8 mouse cellular contexts compared by ENCODE assay signal in the genomic region with DNA sequence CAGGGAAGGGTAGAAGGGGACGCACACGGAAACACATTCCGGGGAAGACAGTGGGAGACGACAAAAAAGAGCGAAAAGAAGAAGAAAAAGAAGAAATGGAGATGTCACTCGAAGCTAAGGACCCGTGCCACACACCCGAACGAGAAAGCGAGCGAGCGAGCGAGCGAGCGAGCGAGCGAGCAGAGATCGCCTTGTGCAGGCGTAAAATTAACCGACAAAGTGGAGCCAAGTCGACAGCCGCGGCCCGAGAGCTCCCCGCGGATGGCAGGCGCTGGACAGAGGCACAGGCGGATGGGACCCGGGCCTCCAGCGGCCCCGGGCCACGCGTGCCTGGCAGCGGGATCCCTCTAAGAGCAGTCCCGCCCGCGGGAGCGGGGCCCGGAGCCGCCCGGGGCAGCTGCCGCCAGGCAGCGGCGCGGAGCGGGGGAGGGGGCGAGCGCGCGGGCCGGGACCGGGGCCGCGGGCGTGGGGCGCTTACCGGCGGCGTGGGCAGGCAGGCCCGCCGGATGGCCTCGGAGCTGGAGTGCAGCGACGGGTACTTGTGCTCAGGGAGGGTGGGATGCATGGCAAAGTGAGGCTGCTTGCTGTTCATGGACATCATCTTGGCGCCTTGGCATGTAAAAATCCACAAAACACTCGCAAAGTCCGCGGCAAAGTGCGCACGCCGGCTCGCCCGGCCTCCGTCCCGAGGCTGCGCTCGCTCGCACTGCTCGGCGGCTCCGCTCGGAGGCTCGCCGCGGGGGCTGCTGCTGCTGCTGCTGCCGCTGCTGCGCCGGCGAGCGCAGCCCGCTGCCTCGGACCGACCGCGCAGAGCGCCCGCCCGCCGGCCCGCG. TPM values are rescaled to one million over a fixed set of nuclear protein-coding genes. Genes with fewer than 3 reads are reported as not detected.
DNase-seq lines count a peak whose midpoint lies in the region; ATAC-seq lines count a peak whose summit lies in the region.

No protein-coding gene starts in this region.

- H3K9ac ChIP-seq in hindbrain, embryonic 15.5 days = peak overlapping the region; percentile 31
- H3K9ac ChIP-seq in midbrain, embryonic 13.5 days (replicated peaks) = peak overlapping the region; percentile 80

- H3K36me3 ChIP-seq in hindbrain, embryonic 15.5 days = no peaks in the 10 kb centered on the region
- H3K36me3 ChIP-seq in midbrain, embryonic 13.5 days = no peaks in the 10 kb centered on the region

- H3K9me3 ChIP-seq in hindbrain, embryonic 15.5 days = no peaks in the 10 kb centered on the region
- no peaks in the 10 kb centered on the region for H3K9me3 ChIP-seq in midbrain, embryonic 13.5 days

- peaks cover 31% of the 10 kb centered on the region for H3K4me1 ChIP-seq in hindbrain, embryonic 15.5 days (replicated peaks)
- peaks cover 41% of the 10 kb centered on the region for H3K4me1 ChIP-seq in midbrain, embryonic 13.5 days (replicated peaks)

- peaks cover 75% of the 10 kb centered on the region for H3K27me3 ChIP-seq in hindbrain, embryonic 15.5 days
- peaks cover 90% of the 10 kb centered on the region for H3K27me3 ChIP-seq in midbrain, embryonic 13.5 days

- peak; percentile 38 for DNase-seq in adrenal gland, adult 2 months
- DNase-seq in adrenal gland, adult 8-10 months = no peak
- DNase-seq in thymus, postnatal 36 days = peak; percentile 13 to 18
- no peak for DNase-seq in thymus, adult 18-20 months
- DNase-seq in urinary bladder, adult 18-20 months (ENCODE audit: low spot score in 2 of 2) = no peak
- no peak for DNase-seq in layer of hippocampus, adult 8-10 months (ENCODE audit: low spot score in 2 of 2)

- H3K27ac ChIP-seq in hindbrain, embryonic 15.5 days (replicated peaks) = peak overlapping the region; percentile 67
- H3K27ac ChIP-seq in midbrain, embryonic 13.5 days = peak overlapping the region; percentile 92

- peak overlapping the region; percentile 54 for H3K4me3 ChIP-seq in hindbrain, embryonic 15.5 days
- H3K4me3 ChIP-seq in midbrain, embryonic 13.5 days (replicated peaks) = peak overlapping the region; percentile 62

- peak overlapping the region; percentile 73 for H3K4me2 ChIP-seq in hindbrain, embryonic 15.5 days
- H3K4me2 ChIP-seq in midbrain, embryonic 13.5 days (replicated peaks) = peak overlapping the region; percentile 78

- peak; percentile 57 for ATAC-seq in hindbrain, embryonic 15.5 days (ENCODE audit: low FRiP score, low read depth)
- peak; percentile 62 for ATAC-seq in midbrain, embryonic 13.5 days

- WGBS in hindbrain, embryonic 15.5 days = 1% methylated on average over 101 of the region's 101 CpGs
- WGBS in midbrain, embryonic 13.5 days = under 1% methylated on average over 101 of the region's 101 CpGs

RNA-seq across cellular contexts. Expression of gene Pou4f1, which starts 0.5 kb away (rescaled TPM):
- total RNA-seq in adrenal gland, adult 2 months (2021) = under 1 TPM; 0.10 to 0.23 TPM
- polyA plus RNA-seq in adrenal gland, adult 2 months (2012; rRNA removed) = 0.16 and 0.37 TPM in 2 replicates
- total RNA-seq in adrenal gland, adult 8-10 months (2022) = 1 to 10 TPM in 1 of 4 experiments, under 1 TPM in 3; 0.13 to 1.0 (median 0.51) TPM
- polyA plus RNA-seq in hindbrain, embryonic 15.5 days (2015; fragmentation: Nextera tagmentation; extraction: Ambion mirVana) = 42.7 and 59.3 TPM in 2 replicates
- 124 and 156 TPM in 2 replicates for polyA plus RNA-seq in midbrain, embryonic 13.5 days (2015; fragmentation: Nextera tagmentation; extraction: Ambion mirVana)
- total RNA-seq in layer of hippocampus, adult 8-10 months (2022) = under 1 TPM in 1 of 4 experiments, not detected in 3; 0.06 TPM

RNA-seq across cellular contexts. Expression of gene Rnf219, which starts 55.1 kb away (rescaled TPM):
- total RNA-seq in adrenal gland, adult 2 months (2021) = 1 to 10 TPM; 6.1 to 8.0 TPM
- polyA plus RNA-seq in adrenal gland, adult 2 months (2012; rRNA removed) = 0.85 and 1.5 TPM in 2 replicates
- total RNA-seq in adrenal gland, adult 8-10 months (2022) = 10 to 100 TPM in 3 of 4 experiments, 1 to 10 TPM in 1; 8.9 to 14.6 (median 11.1) TPM
- 22.8 and 32.2 TPM in 2 replicates for polyA plus RNA-seq in hindbrain, embryonic 15.5 days (2015; fragmentation: Nextera tagmentation; extraction: Ambion mirVana)
- polyA plus RNA-seq in midbrain, embryonic 13.5 days (2015; fragmentation: Nextera tagmentation; extraction: Ambion mirVana) = 40.1 and 43.5 TPM in 2 replicates
- total RNA-seq in layer of hippocampus, adult 8-10 months (2022) = 10 to 100 TPM; 15.0 to 17.9 (median 15.9) TPM

Comparison
In these comparisons a context has a peak if more than half of its experiments do, and no peak if none do; other contexts are left out.
1. DNase-seq: peak in adrenal gland, adult 2 months (single experiment) and thymus, postnatal 36 days (2 of 2); none in adrenal gland, adult 8-10 months (single experiment), thymus, adult 18-20 months (0 of 2), urinary bladder, adult 18-20 months (0 of 2) and layer of hippocampus, adult 8-10 months (0 of 2).